Mouse (Mus musculus): Measurements from ENCODE around the gene Tent5b.

DNA sequence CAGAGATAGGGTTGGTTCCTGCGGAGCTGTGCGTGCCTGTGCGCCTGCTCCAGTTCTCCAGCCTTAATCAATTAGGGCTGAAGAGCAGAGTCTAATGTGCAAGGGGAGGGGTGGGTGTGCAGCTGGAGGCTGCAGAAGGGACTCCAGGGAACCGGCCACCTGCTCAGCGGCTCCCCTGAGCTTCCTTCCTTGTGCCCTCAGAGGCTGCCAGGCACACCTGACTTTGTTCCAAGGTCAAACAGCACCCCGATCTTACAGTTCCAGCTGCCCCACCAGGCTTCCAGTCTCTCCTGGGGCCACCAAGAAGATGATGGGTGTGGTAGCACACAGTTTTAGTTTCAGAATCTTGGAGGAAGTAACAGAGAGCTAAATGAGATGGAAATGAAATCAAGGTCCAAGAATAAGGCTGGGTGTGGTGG lies 39.5 kb upstream of the Tent5b start:
- peak; percentile 52; the same call in 1 of the 2 replicates for TF ChIP-seq POLR2A (IDR thresholded peaks at IDR 0.05; ENCODE audit: low read depth, low read length)
- TF ChIP-seq CTCF (IDR thresholded peaks at IDR 0.05; ENCODE audit: extremely low read depth, insufficient read length, insufficient replicate concordance, low read depth, low read length) = no peak

Measured in small intestine, adult 2 months (tissue).